Mouse (Mus musculus) cerebellum, adult (tissue): ENCODE measurements around the gene Grin2a.

ENCODE experiments used
- ATAC-seq: cut with Nextera tagmentation; 2 replicates; pipeline ENCODE4 v1.9.2; 2017; ENCODE audit warnings: mild to moderate bottlenecking, moderate library complexity, mixed read lengths; ENCODE audit not compliant: insufficient number of reproducible peaks, low FRiP score, low TSS enrichment

Grin2a gene

DNA sequence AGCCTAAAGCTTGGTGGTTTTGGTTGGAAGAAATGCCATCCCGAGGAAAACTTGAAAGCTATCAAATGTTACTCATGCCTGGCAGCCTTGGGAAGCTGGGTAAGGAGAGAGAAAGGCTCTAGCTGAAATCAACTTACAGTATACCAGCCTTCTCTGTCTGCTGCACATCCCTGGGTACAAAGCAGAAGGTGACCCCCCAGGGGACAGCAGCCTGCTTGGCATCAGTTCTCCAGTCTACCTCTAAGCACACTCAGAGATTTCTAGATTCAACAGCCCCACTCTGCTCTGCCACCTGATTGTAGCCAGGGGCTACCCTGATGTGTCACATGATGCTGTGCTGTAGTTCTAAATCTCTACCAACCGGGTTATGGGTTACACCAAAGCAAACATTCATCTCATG is 17.2 kb downstream of the Grin2a start:
- ATAC-seq = peak; percentile 45; the same call in 1 of the 2 replicates

DNA sequence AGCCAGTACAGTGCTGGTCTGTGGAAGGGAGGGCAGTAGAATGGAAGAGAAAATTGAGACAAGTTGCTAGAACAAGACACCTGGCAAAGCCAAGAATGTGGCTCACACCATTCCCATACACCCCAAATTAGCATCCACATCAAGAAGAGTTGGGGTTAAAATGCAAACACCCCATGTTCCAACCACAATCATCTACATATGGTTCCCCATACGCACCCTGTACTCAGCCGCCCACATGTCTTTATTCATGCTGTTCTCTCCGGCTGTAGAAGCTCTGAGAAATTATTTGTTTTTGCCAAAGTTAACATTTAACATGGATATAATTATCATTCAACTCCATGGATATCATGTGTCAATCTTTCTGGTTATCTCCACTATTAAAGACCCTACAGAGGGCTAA is 22.7 kb downstream of the Grin2a start:
- no peak for ATAC-seq

GRCm38 (mm10) chr16:9964469-9964868 is 30.9 kb downstream of the Grin2a start:
- ATAC-seq = no peak

- ATAC-seq = no peak
Observed at GRCm38 (mm10) chr16:9962482-9962881, 32.9 kb downstream of the Grin2a start.

- ATAC-seq = peak; percentile 31; the same call in 1 of the 2 replicates
Observed at GRCm38 (mm10) chr16:9959340-9959739, 36.0 kb downstream of the Grin2a start.

GRCm38 (mm10) chr16:9954266-9954665 is 41.1 kb downstream of the Grin2a start:
- ATAC-seq = no peak

- ATAC-seq = peak; percentile 58; the same call in 1 of the 2 replicates
Observed at GRCm38 (mm10) chr16:9953396-9953831, 41.9 kb downstream of the Grin2a start.

GRCm38 (mm10) chr16:9949250-9949649 is 46.1 kb downstream of the Grin2a start:
- no peak for ATAC-seq

DNA sequence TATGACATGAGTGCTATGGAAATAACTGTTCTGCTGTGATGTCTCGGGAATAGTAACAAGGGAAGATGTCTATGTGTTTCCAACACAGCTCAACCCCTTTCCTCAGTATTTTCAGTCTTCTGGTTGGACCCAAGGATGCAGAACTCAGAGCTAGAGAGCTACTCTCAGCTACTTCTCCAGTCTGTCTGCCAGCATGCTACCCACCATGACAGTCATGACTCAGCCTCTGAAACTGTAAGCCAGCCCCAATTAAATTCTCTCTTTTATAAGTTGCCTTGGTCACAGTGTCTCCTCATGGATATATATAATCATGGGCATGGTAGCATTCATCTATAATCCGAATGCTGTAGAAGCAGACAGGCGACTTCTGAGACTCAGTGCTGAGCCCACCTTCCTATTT is 47.9 kb downstream of the Grin2a start:
- no peak for ATAC-seq

DNA sequence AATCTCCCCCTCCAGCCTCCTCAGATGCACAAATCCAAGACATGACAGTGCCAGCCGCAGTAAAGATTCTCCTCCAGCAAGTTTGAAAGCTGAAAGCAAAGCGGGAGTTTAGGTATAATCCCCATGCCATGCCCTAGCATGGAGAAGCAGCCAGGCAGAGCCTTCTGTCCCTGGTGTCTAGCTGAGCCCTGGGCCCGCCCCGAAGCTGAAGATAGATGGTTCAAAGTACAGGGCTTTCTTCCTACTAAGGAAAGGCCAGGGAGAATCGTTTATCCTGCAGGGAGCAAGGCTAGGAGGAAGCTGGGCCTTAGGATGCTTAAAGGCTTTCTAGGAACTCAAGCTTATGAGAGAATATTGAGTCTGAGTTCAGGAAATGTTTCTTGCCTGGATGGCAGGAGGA is 50.5 kb downstream of the Grin2a start:
- no peak for ATAC-seq

DNA sequence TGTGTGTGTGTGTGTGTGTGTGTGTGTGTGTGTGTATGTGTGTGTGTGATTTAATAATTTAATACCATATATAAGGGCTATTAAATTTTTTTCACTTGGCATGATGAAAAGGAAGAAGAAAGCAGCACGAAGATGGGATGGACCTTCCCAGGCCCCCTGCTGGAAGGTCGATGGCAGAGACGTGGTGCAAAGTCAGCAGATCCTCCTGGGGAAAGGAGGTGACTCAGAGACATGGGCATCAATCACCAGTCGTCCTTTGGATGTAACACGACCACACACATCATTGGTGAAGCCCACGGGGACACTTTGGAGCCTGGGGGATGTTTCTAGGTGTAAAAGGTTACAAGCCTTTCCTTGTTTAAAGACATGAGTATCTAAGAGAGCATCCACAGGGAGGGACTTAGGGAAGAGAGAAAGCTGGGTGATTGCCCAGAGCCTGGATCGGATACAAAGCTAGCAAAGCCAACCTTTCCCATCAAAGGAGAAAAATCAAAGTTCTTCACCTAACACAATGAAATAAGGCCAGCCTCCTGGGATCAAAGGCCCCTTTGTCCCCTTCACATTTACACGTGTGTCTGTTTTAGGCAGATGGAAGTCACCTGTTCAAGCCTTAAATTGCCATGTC is 53.9 kb downstream of the Grin2a start:
- ATAC-seq = peak; percentile 40; the same call in 1 of the 2 replicates

DNA sequence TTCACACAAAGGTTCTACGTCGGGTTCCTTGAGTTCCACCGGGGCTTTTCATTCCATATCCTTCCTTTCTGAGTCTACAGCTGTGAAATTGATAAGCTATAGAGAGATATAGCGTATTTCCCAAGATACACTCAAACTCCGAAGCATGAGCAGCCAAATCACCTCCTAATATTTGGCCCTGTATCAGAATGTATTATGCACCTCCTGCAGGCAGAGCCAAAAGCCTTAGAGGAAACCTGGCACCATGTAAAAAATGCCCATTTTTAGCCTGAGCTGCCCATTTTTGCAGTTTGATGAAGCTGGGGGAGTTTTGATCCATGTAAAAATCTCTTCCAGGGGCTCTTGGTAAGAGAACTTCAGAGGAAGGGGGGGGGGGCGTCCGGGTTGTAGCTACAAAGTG is 54.6 kb downstream of the Grin2a start:
- no peak; the same call in 1 of the 2 replicates for ATAC-seq

DNA sequence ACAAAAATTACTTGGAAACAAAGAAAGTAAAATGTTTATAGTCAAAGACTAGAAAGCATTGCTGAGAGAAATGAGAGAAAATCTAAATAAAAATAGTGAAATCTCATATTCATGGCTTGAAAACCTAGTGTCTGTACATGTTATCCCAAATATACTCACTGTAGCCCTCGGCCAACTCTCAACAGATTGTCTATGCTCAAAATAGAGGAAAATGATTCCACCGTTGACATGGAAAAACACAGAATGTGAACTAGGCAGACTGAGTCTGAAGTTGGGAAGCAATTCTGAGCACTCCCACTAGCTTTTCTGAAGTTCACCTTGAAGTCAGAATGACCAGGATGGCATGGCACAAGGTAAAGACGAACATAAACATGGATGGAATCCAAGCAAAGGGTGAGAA is 84.7 kb downstream of the Grin2a start:
- no peak for ATAC-seq

DNA sequence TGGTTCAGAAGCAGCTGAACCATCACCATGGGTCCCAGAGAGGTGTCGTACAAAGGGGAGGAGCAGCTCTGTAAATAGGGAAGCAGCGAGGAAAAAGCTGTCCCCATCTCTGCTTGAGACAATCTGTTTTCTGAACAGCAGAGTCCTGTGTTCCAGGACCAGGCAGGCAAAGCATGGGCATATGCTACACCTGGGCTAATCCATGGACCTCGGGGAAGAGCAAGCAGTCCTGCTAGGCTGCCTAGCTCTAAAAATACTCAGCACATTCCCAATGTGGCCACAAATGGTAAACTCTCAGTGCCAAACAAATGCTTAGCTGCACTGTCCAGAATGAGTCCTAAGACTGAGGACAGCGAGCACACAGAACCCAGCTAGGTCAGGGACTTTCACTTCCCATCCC is 86.1 kb downstream of the Grin2a start:
- ATAC-seq = peak; percentile 95

DNA sequence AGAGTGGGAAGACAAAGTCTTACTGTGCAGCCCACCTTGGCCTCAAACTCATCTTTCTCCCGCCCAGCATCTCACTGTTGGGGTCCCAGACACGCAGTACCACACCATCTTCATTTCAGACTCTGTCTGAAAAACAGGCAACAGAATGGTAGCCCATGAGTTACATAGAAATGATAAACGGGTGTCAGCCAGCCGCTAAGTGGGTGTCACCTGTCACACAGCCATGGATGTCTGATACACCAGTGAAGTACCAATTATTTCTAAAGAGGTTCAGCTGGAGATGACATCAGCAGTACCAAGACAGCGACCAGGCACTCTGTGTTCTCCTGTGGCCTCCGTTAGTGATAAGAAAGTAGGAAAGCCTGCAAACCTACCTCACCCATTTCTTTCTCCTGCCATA is 90.9 kb downstream of the Grin2a start:
- ATAC-seq = no peak

DNA sequence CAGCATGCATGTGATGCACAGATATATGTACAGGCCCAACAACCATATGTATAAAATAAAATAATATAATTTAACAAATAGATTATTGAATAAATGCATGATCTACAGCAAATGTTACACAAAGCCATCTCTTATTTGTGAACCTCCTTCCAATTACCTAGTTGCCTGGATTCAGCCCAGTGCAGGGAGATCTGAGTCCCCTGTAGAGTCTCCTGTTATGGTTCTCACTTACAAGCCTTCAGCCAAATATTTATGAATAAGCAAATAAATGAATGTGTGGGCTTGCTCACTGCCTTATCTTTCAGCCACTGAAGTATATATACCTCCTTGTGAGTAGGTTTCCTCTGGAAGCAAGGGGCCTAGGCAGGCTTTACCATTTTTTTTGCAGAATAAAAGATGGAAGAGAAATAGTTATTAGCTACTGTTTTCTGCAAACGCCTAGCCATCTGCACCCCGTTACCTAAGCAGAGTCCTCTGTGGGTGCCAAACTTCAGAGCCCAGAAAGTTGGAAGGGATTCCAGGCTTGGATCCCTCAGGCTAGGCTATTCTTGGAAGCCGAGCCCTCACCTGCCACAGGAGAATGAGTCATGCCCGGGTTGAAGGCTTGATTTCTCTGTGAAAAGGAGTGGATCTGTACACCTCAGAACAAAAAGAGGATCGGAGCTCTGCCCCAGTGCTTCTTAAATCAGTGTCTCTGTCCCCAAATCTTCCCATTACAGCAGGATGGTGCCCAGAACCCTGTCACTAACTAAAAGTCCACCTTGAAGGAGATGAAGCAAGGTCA is 92.5 kb downstream of the Grin2a start:
- ATAC-seq = peak; percentile 91

DNA sequence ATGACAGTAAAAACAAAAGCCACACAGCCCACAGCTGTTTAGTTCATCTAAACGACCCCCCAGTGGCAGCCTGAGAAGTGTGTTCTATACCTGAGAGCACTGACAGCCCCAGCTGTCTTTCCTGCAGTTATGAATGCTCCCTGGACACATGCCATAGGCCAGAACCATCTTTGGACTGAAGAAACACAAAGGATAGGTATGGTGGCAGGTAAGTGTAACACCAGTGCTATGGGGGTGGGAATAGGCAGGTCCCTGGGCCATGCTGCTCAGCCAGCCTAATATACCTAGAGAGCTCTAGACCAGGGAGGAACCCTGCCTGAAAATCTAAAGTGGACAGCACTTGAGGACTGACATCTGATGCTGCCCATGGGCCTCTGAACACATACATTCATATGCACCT is 93.9 kb downstream of the Grin2a start:
- no peak for ATAC-seq

- ATAC-seq = no peak
Observed at GRCm38 (mm10) chr16:9900996-9901395, 94.4 kb downstream of the Grin2a start.

DNA sequence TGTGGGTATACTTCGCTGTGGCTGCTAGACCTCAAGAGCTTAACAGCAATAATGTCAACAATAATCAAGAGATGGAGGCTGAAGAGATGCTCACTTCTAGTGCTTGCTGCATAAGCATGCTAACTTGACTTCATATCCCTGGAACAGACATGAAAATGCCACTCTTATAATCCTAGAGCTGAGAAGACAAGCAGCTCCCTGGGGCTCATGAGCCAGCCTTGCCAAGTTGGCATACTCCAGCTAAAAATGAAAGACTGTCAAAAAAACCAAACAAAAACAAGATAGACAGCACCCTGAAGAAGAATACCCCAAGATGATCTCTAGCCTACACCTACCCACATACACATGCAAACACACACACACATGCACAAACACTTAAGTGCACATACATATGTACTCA is 95.2 kb downstream of the Grin2a start:
- no peak for ATAC-seq

- ATAC-seq = no peak
Observed at GRCm38 (mm10) chr16:9899176-9899575, 96.2 kb downstream of the Grin2a start.

DNA sequence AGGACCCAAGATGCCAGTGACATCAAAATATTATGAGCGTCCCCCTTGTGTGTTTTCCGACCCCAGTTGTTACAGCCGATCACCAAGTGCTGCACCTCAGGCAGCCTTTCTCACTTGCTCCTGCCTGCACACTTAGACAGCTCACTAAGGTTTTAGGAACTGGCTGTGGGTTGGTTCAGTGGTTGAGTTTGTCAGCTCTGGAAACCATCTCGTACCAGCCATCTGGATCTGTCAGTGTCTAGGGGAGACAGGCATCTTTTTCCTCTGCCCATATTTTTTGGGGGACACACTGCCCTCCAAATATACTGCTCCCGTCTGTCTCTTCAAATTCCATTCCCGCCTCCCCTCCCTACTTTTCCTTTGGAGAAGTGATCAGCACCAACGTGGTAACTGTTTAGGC is 99.8 kb downstream of the Grin2a start:
- ATAC-seq = no peak

- no peak for ATAC-seq
Observed at GRCm38 (mm10) chr16:9886155-9886554, 109.2 kb downstream of the Grin2a start.
